Mouse (Mus musculus) adrenal gland, adult 2 months (tissue): ENCODE measurements around the gene Kdr. TPM values are rescaled to one million over a fixed set of nuclear protein-coding genes. Genes with fewer than 3 reads are reported as not detected.

ENCODE experiments used
- DNase-seq: peaks from one replicate; pipeline ENCODE4 v3.0.0; 2021
- microRNA-seq, 2 experiments: library from miRNA; unstranded; fragments of <30 nt; microRNA quantifications; one replicate each; pipeline ENCODE4 v1.2.0; 2021
- polyA plus RNA-seq: library from polyadenylated mRNA; depleted of rRNA; stranded (reverse); fragments of >200 nt; gene quantifications from 2 replicates; pipeline ENCODE4 v1.2.3, GENCODE M21; 2012; rRNA removed
- total RNA-seq, 2 experiments: library from RNA; stranded (reverse); gene quantifications; 2 replicates each; pipeline ENCODE4 v1.2.3; 2021

The Kdr gene
- total and polyA plus RNA-seq, 3 experiments, result 19.7 to 102 (median 52.5) TPM

GRCm38 (mm10) chr5:75919601-75920000 lies 58.7 kb downstream of the Kdr start:
- DNase-seq, result no peak

GRCm38 (mm10) chr5:75918139-75918538 lies 60.1 kb downstream of the Kdr start:
- DNase-seq, result peak; percentile 26

- DNase-seq, result no peak
Observed at GRCm38 (mm10) chr5:75917231-75917630, 61.0 kb downstream of the Kdr start.

GRCm38 (mm10) chr5:75906102-75906501 lies 72.2 kb downstream of the Kdr start:
- DNase-seq, result peak; percentile 44

- peak; percentile 80 for DNase-seq
Observed at GRCm38 (mm10) chr5:75900231-75900920, 77.9 kb downstream of the Kdr start.

DNA sequence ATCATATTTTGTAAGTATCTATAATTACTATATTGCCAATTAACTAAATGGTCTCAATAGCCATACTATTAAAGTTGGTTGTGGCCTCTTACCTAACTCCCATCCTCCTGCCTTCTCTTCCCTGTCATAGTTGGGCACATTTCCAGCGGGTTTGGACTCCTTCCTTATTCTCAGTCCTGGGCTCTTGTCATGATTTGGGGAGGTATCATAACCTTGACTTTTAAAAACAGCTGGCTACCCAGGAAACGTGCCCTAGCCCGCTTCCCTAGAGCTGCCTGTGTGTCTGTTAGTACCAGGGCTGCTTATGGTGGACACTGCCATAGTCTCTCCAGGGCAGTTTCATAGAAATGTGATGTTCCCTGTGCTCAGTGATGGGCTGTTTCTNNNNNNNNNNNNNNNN lies 82.9 kb downstream of the Kdr start:
- DNase-seq, result peak; percentile 75

DNA sequence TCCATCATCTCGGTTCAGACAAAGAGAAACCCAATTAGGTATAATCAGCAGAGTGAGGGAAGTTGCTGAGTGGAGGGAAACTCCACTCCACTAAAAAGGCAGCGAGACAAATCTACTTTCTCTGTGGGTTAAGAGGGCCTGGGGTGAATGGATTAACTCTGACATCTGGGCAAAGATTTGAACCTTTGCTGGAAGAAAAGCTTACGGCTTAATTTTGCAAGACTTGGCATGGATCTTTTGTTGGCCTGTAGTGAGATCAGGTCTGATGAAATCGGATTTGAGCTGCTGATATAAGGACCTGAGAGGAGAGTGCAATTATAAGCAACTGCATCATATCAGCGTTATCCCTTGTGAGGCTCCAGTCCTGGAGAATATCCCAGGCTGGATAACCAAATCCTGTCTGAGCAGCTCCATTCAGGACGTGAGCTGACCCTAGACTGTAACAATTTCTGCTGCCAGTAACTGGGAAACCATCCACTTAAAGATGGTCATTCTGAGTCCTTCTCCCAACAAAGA lies 85.2 kb downstream of the Kdr start:
- DNase-seq, result no peak

Small RNA genes lying within 50 kb of the gene (microRNA-seq; reads per million reads assigned to microRNA genes)
- gene Gm25374, result 0 reads per million in 2 experiments

Other genes with a start within 250 kb of the Kdr start
- gene Srd5a3, start 161.8 kb upstream of the Kdr start, total RNA-seq, result 10 to 100 TPM; 25.5 to 30.4 TPM
- gene Srd5a3, start 161.8 kb upstream of the Kdr start, polyA plus RNA-seq, result 280 and 358 TPM in 2 replicates
- 10 to 100 TPM; 28.1 to 49.1 TPM for gene Tmem165, start 205.4 kb upstream of the Kdr start, total RNA-seq
- gene Tmem165, start 205.4 kb upstream of the Kdr start, polyA plus RNA-seq, result 164 and 194 TPM in 2 replicates